Mouse (Mus musculus): ENCODE results near the gene Il17c. TPM values are rescaled to one million over a fixed set of nuclear protein-coding genes. Genes with fewer than 3 reads are reported as not detected.
A peak's percentile ranks its signal among the peaks of the same experiment; 100 is the strongest.

Gene Il17c
- polyA plus RNA-seq, 1 experiment: 0.21 TPM

DNA sequence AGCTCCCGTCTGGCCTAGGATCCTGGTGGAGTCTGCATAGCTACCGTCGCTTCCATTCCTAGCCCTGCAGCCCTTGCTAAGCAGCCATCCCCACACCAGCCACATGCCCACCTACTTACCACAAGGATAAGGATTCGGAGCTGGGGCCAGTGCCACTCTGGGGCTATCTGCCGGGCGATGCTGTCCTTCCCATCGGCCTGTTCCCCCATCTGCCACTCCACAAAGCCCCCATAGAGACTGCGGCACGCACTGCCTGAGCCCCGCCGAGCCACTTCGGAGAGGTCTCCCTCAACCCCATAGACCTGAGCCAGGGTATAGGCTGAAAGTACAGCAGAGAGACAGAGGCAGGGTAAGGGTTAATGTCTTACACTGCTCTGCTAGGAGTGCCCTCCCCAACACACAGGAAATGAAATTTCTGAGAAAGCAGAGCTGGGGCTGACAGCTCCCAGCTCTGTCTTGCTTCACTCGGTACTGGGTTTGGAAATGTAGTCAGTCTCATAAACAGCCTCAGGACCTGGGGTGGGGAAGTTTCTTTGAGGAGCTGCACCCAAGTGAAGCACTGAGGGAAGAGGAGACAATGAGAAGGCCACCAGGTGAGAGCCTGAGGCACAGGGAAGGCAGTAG lies 16.0 kb downstream of the Il17c start:
- Histone ChIP-seq H3K4me3 (ENCODE audit: insufficient read depth, low read length) (no peak overlapping the region), H3K27ac (ENCODE audit: insufficient read depth, low read length) (no peak overlapping the region), H3K4me1 (ENCODE audit: control insufficient read depth, insufficient read depth, low read length) (no peaks in the 10 kb centered on the region)
- TF ChIP-seq POLR2A (IDR thresholded peaks at IDR 0.05; ENCODE audit: extremely low read depth, insufficient read depth, low read length) (no peak), CTCF (IDR thresholded peaks at IDR 0.05; ENCODE audit: extremely low read depth, insufficient read depth, low read length) (no peak)

GRCm38 (mm10) chr8:122439336-122439735 lies 17.5 kb downstream of the Il17c start:
- TF ChIP-seq CTCF (IDR thresholded peaks at IDR 0.05; ENCODE audit: extremely low read depth, insufficient read depth, low read length) (no peak), POLR2A (IDR thresholded peaks at IDR 0.05; ENCODE audit: extremely low read depth, insufficient read depth, low read length) (no peak)

DNA sequence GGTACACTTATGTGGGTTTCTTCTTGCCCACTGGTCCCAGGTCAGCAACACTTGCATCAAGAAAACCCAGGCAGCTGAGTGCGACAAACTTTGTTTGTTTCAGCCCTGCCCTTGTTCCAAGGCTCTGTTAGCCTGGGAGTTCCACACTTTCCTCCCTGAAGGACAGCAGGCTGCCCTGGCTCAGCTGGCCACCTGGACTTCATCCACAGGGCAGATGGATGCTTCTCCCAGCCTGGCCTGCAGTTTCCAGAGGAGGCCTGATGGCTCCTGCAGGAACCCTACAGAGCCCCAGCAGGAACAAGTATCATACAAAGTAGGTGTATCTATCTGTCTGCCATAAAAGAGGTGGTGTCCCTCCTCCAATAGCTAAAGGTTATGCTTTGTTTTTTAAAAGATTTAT lies 19.5 kb downstream of the Il17c start:
- Histone ChIP-seq H3K27ac (ENCODE audit: insufficient read depth, low read length) (no peak overlapping the region), H3K4me3 (ENCODE audit: insufficient read depth, low read length) (no peak overlapping the region), H3K4me1 (ENCODE audit: control insufficient read depth, insufficient read depth, low read length) (no peaks in the 10 kb centered on the region)
- TF ChIP-seq POLR2A (IDR thresholded peaks at IDR 0.05; ENCODE audit: extremely low read depth, insufficient read depth, low read length) (no peak), CTCF (IDR thresholded peaks at IDR 0.05; ENCODE audit: extremely low read depth, insufficient read depth, low read length) (no peak)

More at GRCm38 (mm10) chr8:122439336-122439735, 17.5 kb downstream of the Il17c start:
- no peaks in the 10 kb centered on the region for H3K4me1 ChIP-seq (ENCODE audit: control insufficient read depth, insufficient read depth, low read length)
- no peak overlapping the region for H3K4me3 ChIP-seq (ENCODE audit: insufficient read depth, low read length)
- H3K27ac ChIP-seq (ENCODE audit: insufficient read depth, low read length): no peak overlapping the region

GRCm38 (mm10) chr8:122442356-122442755 lies 20.5 kb downstream of the Il17c start:
- H3K27ac ChIP-seq (ENCODE audit: insufficient read depth, low read length): no peak overlapping the region
- H3K4me1 ChIP-seq (ENCODE audit: control insufficient read depth, insufficient read depth, low read length): no peaks in the 10 kb centered on the region
- TF ChIP-seq POLR2A (IDR thresholded peaks at IDR 0.05; ENCODE audit: extremely low read depth, insufficient read depth, low read length): no peak
- no peak for TF ChIP-seq CTCF (IDR thresholded peaks at IDR 0.05; ENCODE audit: extremely low read depth, insufficient read depth, low read length)
- H3K4me3 ChIP-seq (ENCODE audit: insufficient read depth, low read length): peak overlapping the region; percentile 71

- Histone ChIP-seq H3K27ac (ENCODE audit: insufficient read depth, low read length) (no peak overlapping the region), H3K4me1 (ENCODE audit: control insufficient read depth, insufficient read depth, low read length) (no peaks in the 10 kb centered on the region), H3K4me3 (ENCODE audit: insufficient read depth, low read length) (peak overlapping the region; percentile 71)
- TF ChIP-seq CTCF (IDR thresholded peaks at IDR 0.05; ENCODE audit: extremely low read depth, insufficient read depth, low read length): no peak
- no peak for TF ChIP-seq POLR2A (IDR thresholded peaks at IDR 0.05; ENCODE audit: extremely low read depth, insufficient read depth, low read length)
Measured at GRCm38 (mm10) chr8:122442781-122443180, 21.0 kb downstream of the Il17c start.

- TF ChIP-seq POLR2A (IDR thresholded peaks at IDR 0.05; ENCODE audit: extremely low read depth, insufficient read depth, low read length): peak; percentile 98
- no peak for TF ChIP-seq CTCF (IDR thresholded peaks at IDR 0.05; ENCODE audit: extremely low read depth, insufficient read depth, low read length)
- Histone ChIP-seq H3K27ac (ENCODE audit: insufficient read depth, low read length) (peak within 1 kb of the TSS; percentile 79), H3K4me3 (ENCODE audit: insufficient read depth, low read length) (peak within 1 kb of the TSS; percentile 71), H3K4me1 (ENCODE audit: control insufficient read depth, insufficient read depth, low read length) (no peaks in the 10 kb centered on the region)
Measured at GRCm38 (mm10) chr8:122443262-122444006, 21.6 kb downstream of the Il17c start, which contains the start of gene Mvd. Gene Mvd (minus strand): TSS chr8:122443422.

GRCm38 (mm10) chr8:122444058-122444748 lies 22.4 kb downstream of the Il17c start:
- Histone ChIP-seq H3K4me1 (ENCODE audit: control insufficient read depth, insufficient read depth, low read length) (no peaks in the 10 kb centered on the region), H3K27ac (ENCODE audit: insufficient read depth, low read length) (peak overlapping the region; percentile 79), H3K4me3 (ENCODE audit: insufficient read depth, low read length) (peak overlapping the region; percentile 71)
- TF ChIP-seq CTCF (IDR thresholded peaks at IDR 0.05; ENCODE audit: extremely low read depth, insufficient read depth, low read length) (no peak), POLR2A (IDR thresholded peaks at IDR 0.05; ENCODE audit: extremely low read depth, insufficient read depth, low read length) (peak; percentile 56)

DNA sequence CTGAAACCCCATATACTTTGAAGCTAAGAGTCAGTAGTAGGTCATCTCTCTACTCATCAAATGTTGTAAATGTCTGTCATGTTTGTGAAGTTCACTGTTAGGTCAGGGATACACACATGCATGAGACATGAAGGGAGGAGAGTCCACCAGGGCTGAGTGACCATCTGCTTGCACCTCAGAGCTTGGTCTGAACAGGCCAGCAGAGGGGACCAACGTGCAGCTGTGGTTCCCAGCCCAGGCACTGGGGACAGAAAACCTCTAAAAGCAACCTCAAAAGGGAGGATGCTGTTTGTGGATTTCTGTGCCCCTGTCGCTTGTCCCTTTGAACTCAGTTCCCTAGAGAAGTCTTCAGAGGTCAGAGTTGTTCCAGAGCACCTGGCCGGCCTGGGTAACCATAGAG lies 23.4 kb downstream of the Il17c start:
- TF ChIP-seq POLR2A (IDR thresholded peaks at IDR 0.05; ENCODE audit: extremely low read depth, insufficient read depth, low read length) (no peak), CTCF (IDR thresholded peaks at IDR 0.05; ENCODE audit: extremely low read depth, insufficient read depth, low read length) (no peak)
- no peaks in the 10 kb centered on the region for H3K4me1 ChIP-seq (ENCODE audit: control insufficient read depth, insufficient read depth, low read length)
- H3K27ac ChIP-seq (ENCODE audit: insufficient read depth, low read length): no peak overlapping the region
- no peak overlapping the region for H3K4me3 ChIP-seq (ENCODE audit: insufficient read depth, low read length)

GRCm38 (mm10) chr8:122451161-122451703 lies 29.4 kb downstream of the Il17c start:
- Histone ChIP-seq H3K27ac (ENCODE audit: insufficient read depth, low read length) (no peak overlapping the region), H3K4me3 (ENCODE audit: insufficient read depth, low read length) (no peak overlapping the region), H3K4me1 (ENCODE audit: control insufficient read depth, insufficient read depth, low read length) (peaks cover 2% of the 10 kb centered on the region)
- no peak for TF ChIP-seq POLR2A (IDR thresholded peaks at IDR 0.05; ENCODE audit: extremely low read depth, insufficient read depth, low read length)
- no peak for TF ChIP-seq CTCF (IDR thresholded peaks at IDR 0.05; ENCODE audit: extremely low read depth, insufficient read depth, low read length)

Measured in cortical plate, adult 2 months (tissue).